Mouse (Mus musculus): Measurements from ENCODE around the gene S100a13.

The S100a13 gene

GRCm38 (mm10) chr3:90555954-90556353, 41.7 kb downstream of the S100a13 start:
- no peak for DNase-seq (ENCODE audit: low read depth, low spot score)

GRCm38 (mm10) chr3:90560008-90560628, 45.9 kb downstream of the S100a13 start, which contains the start of gene S100a3:
S100a3 (plus strand) TSS chr3:90560578.
- DNase-seq (ENCODE audit: low read depth, low spot score): no peak
